Mouse (Mus musculus): ENCODE measurements at regions not wholly inside any gene's neighbourhood (a gene's known extent, or its start where the extent isn't known, plus 50 kb on each side); places are given as distances from the start of the nearest gene placed in this dataset.

DNA sequence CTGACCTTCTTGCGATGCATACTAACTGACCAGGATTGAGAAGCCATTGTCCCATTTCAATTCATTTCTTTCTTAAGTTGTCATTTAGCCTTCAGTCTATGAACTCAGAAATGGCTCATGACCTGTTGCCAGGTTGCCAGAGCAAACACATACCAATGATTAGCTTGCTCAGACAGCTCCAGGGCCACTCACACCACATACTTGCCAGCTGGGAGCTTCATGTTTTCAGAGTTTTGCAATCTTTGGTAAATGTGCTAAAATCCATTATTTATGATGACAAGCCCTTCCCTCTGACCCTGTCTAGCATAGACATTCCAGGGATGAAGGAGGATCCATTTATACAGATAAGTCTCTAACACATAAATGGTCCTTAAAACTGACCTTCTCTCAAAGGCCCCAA lies 121.6 kb upstream of the Bmp4 start:
- Histone ChIP-seq H3K27ac (ENCODE audit: insufficient read depth, low read length) (no peak overlapping the region), H3K4me3 (ENCODE audit: insufficient read depth, low read length) (no peak overlapping the region), H3K4me1 (ENCODE audit: control insufficient read depth, insufficient read depth, low read length) (no peaks in the 10 kb centered on the region)
- TF ChIP-seq POLR2A (IDR thresholded peaks at IDR 0.05; ENCODE audit: extremely low read depth, insufficient read depth, low read length) = no peak

DNA sequence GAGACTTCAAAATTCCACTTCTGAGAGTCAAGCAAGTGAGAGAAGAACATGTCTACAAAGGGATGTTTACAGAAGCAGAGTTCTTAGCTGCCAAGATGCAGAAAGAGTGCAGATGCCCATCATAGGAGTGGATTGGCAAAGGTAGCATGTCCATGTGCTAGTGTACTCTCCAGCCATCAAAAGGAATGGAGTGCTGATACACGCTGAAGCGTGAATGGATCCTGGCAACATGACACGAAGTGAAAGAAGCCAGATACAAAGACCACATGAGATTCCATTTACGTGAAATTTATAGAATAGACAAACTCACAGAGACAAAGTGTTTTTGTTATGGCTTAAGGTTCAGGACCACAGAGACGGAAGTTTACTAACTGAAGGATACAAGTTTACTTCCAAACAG lies 118.4 kb upstream of the Bmp4 start:
- no peak overlapping the region for H3K4me3 ChIP-seq (ENCODE audit: insufficient read depth, low read length)
- no peak overlapping the region for H3K27ac ChIP-seq (ENCODE audit: insufficient read depth, low read length)
- H3K4me1 ChIP-seq (ENCODE audit: control insufficient read depth, insufficient read depth, low read length) = no peaks in the 10 kb centered on the region
- TF ChIP-seq POLR2A (IDR thresholded peaks at IDR 0.05; ENCODE audit: extremely low read depth, insufficient read depth, low read length) (no peak), CTCF (IDR thresholded peaks at IDR 0.05; ENCODE audit: extremely low read depth, insufficient read depth, low read length) (no peak)

- no peaks in the 10 kb centered on the region for H3K4me1 ChIP-seq (ENCODE audit: control insufficient read depth, insufficient read depth, low read length)
- H3K27ac ChIP-seq (ENCODE audit: insufficient read depth, low read length) = no peak overlapping the region
- H3K4me3 ChIP-seq (ENCODE audit: insufficient read depth, low read length) = no peak overlapping the region
- TF ChIP-seq CTCF (IDR thresholded peaks at IDR 0.05; ENCODE audit: extremely low read depth, insufficient read depth, low read length) = no peak
- TF ChIP-seq POLR2A (IDR thresholded peaks at IDR 0.05; ENCODE audit: extremely low read depth, insufficient read depth, low read length) = no peak
Measured at GRCm38 (mm10) chr14:46505266-46505665, 114.8 kb upstream of the Bmp4 start.

GRCm38 (mm10) chr14:46491601-46492000 lies 101.1 kb upstream of the Bmp4 start:
- no peak overlapping the region for H3K4me3 ChIP-seq (ENCODE audit: insufficient read depth, low read length)
- no peaks in the 10 kb centered on the region for H3K4me1 ChIP-seq (ENCODE audit: control insufficient read depth, insufficient read depth, low read length)
- H3K27ac ChIP-seq (ENCODE audit: insufficient read depth, low read length) = no peak overlapping the region
- TF ChIP-seq POLR2A (IDR thresholded peaks at IDR 0.05; ENCODE audit: extremely low read depth, insufficient read depth, low read length) = no peak
- TF ChIP-seq CTCF (IDR thresholded peaks at IDR 0.05; ENCODE audit: extremely low read depth, insufficient read depth, low read length) = no peak

GRCm38 (mm10) chr14:46491182-46491581 lies 100.7 kb upstream of the Bmp4 start:
- TF ChIP-seq POLR2A (IDR thresholded peaks at IDR 0.05; ENCODE audit: extremely low read depth, insufficient read depth, low read length) = no peak
- no peak for TF ChIP-seq CTCF (IDR thresholded peaks at IDR 0.05; ENCODE audit: extremely low read depth, insufficient read depth, low read length)
- Histone ChIP-seq H3K27ac (ENCODE audit: insufficient read depth, low read length) (no peak overlapping the region), H3K4me3 (ENCODE audit: insufficient read depth, low read length) (no peak overlapping the region), H3K4me1 (ENCODE audit: control insufficient read depth, insufficient read depth, low read length) (no peaks in the 10 kb centered on the region)

- Histone ChIP-seq H3K27ac (ENCODE audit: insufficient read depth, low read length) (no peak overlapping the region), H3K4me3 (ENCODE audit: insufficient read depth, low read length) (no peak overlapping the region)
- no peak for TF ChIP-seq CTCF (IDR thresholded peaks at IDR 0.05; ENCODE audit: extremely low read depth, insufficient read depth, low read length)
- no peak for TF ChIP-seq POLR2A (IDR thresholded peaks at IDR 0.05; ENCODE audit: extremely low read depth, insufficient read depth, low read length)
Measured at GRCm38 (mm10) chr14:46487551-46487950, 97.1 kb upstream of the Bmp4 start.

GRCm38 (mm10) chr14:46480396-46480795 lies 89.9 kb upstream of the Bmp4 start:
- Histone ChIP-seq H3K4me1 (ENCODE audit: control insufficient read depth, insufficient read depth, low read length) (no peaks in the 10 kb centered on the region), H3K27ac (ENCODE audit: insufficient read depth, low read length) (no peak overlapping the region), H3K4me3 (ENCODE audit: insufficient read depth, low read length) (no peak overlapping the region)
- TF ChIP-seq POLR2A (IDR thresholded peaks at IDR 0.05; ENCODE audit: extremely low read depth, insufficient read depth, low read length) (no peak), CTCF (IDR thresholded peaks at IDR 0.05; ENCODE audit: extremely low read depth, insufficient read depth, low read length) (no peak)

More at GRCm38 (mm10) chr14:46487551-46487950, 97.1 kb upstream of the Bmp4 start:
- H3K4me1 ChIP-seq (ENCODE audit: control insufficient read depth, insufficient read depth, low read length) = no peaks in the 10 kb centered on the region

GRCm38 (mm10) chr14:46475945-46476344 lies 85.5 kb upstream of the Bmp4 start:
- Histone ChIP-seq H3K4me3 (ENCODE audit: insufficient read depth, low read length) (no peak overlapping the region), H3K27ac (ENCODE audit: insufficient read depth, low read length) (no peak overlapping the region), H3K4me1 (ENCODE audit: control insufficient read depth, insufficient read depth, low read length) (no peaks in the 10 kb centered on the region)
- no peak for TF ChIP-seq CTCF (IDR thresholded peaks at IDR 0.05; ENCODE audit: extremely low read depth, insufficient read depth, low read length)
- no peak for TF ChIP-seq POLR2A (IDR thresholded peaks at IDR 0.05; ENCODE audit: extremely low read depth, insufficient read depth, low read length)

DNA sequence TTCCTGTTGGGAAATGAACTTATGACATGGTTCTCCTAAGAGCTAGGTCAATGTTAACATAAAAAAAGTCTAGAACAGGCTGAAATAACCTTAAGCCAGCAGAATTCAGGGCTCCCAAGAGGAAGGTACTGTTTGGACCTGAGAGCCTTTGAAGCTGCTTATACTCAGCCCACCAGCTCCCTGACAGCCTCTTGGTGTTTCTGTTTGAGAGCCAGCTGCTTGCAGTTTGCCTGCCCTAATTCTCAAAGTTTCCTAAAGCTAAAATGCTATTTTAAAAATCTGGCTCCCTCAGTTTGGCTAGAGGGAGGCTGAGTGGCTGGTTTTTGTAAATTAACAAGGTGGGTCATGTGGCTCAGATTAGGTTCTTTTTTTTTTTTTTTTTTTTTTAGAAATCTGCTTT lies 72.5 kb upstream of the Bmp4 start:
- H3K4me1 ChIP-seq (ENCODE audit: control insufficient read depth, insufficient read depth, low read length) = no peaks in the 10 kb centered on the region
- H3K27ac ChIP-seq (ENCODE audit: insufficient read depth, low read length) = no peak overlapping the region
- no peak overlapping the region for H3K4me3 ChIP-seq (ENCODE audit: insufficient read depth, low read length)
- TF ChIP-seq POLR2A (IDR thresholded peaks at IDR 0.05; ENCODE audit: extremely low read depth, insufficient read depth, low read length) = no peak
- no peak for TF ChIP-seq CTCF (IDR thresholded peaks at IDR 0.05; ENCODE audit: extremely low read depth, insufficient read depth, low read length)

DNA sequence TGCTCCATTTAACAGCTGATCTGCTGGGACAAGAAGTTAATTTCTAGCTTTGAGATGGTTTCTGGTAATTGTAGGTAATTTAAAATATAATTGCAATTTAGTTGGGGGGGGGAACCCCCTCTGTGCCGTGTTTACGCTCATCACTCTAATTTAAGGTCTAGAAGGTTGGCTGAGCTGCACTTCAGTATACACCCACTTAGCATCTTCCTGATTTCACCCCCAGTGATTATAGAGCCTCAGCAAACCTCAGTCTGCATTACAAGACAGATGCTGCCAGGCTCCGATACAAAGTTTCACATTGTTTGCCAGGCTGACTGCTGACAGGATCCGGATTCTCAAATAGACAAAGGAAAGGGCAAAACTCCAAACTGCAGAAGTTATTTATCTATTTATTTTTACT lies 71.5 kb upstream of the Bmp4 start:
- no peak overlapping the region for H3K4me3 ChIP-seq (ENCODE audit: insufficient read depth, low read length)
- no peaks in the 10 kb centered on the region for H3K4me1 ChIP-seq (ENCODE audit: control insufficient read depth, insufficient read depth, low read length)
- TF ChIP-seq POLR2A (IDR thresholded peaks at IDR 0.05; ENCODE audit: extremely low read depth, insufficient read depth, low read length) (no peak), CTCF (IDR thresholded peaks at IDR 0.05; ENCODE audit: extremely low read depth, insufficient read depth, low read length) (no peak)
- H3K27ac ChIP-seq (ENCODE audit: insufficient read depth, low read length) = no peak overlapping the region

DNA sequence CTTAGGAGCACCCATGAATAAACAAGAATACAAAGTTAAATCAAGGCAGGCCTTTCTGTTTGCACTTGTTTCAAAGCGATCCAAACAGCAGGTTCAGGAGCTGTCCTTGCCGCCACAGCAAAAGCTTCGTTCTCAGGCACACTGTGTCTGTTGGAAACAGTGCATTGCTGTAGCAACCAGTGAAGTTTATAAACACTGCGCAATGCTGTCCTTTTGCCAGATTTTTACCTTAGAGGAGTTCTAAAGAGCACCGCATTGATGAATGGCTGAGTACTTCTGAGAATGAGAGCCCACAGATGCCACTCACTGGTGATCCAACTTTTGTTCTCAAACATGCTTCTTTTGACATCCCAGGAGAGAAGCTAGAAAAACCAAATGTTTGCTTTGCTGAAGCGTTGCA lies 64.0 kb upstream of the Bmp4 start:
- Histone ChIP-seq H3K4me1 (ENCODE audit: control insufficient read depth, insufficient read depth, low read length) (no peaks in the 10 kb centered on the region; the same call in 1 of the 2 replicates), H3K4me3 (ENCODE audit: insufficient read depth, low read length) (no peak overlapping the region), H3K27ac (ENCODE audit: insufficient read depth, low read length) (no peak overlapping the region)
- TF ChIP-seq POLR2A (IDR thresholded peaks at IDR 0.05; ENCODE audit: extremely low read depth, insufficient read depth, low read length) (no peak), CTCF (IDR thresholded peaks at IDR 0.05; ENCODE audit: extremely low read depth, insufficient read depth, low read length) (no peak)
